ENCODE assay signal across 9 mouse cellular contexts in genomic region chr10:120735722-120736507, GRCm38 (mm10).
A peak's percentile ranks its signal among the peaks of the same experiment; 100 is the strongest.
DNase-seq lines count a peak whose midpoint lies in the region; ATAC-seq and TF ChIP-seq lines count a peak whose summit lies in the region.
"Had no signal": no experiment of that assay in that cellular context is flagged by ENCODE, and none has a peak within 500 bp of the region (broad histone marks: within the 10 kb centered on the region; RNA-seq: fewer than 3 reads in every experiment).

No protein-coding gene starts in this region.

- H3K27me3 ChIP-seq in liver, embryonic 11.5 days (replicated peaks; ENCODE audit: control insufficient read depth, insufficient read depth, low read length): no peaks in the 10 kb centered on the region; the same call in 1 of the 2 replicates
- 0 out of 2 replicates have a peak, but pooled peaks cover 5% of the 10 kb centered on the region for H3K27me3 ChIP-seq in forebrain, embryonic 14.5 days (replicated peaks; ENCODE audit: control insufficient read depth, insufficient read depth, low read length)
- no peaks in the 10 kb centered on the region for H3K27me3 ChIP-seq in limb, embryonic 14.5 days (ENCODE audit: control insufficient read depth, insufficient read depth, low read length)
- H3K27me3 ChIP-seq in stomach, embryonic 14.5 days (ENCODE audit: control insufficient read depth, insufficient read depth, low read length): no peaks in the 10 kb centered on the region

- no peak for DNase-seq in liver, embryonic 11.5 days (ENCODE audit: low spot score)
- DNase-seq in liver: no peak
- DNase-seq in forebrain, embryonic 14.5 days (ENCODE audit: low spot score): peak; percentile 21
- no peak for DNase-seq in limb, embryonic 14.5 days (ENCODE audit: low spot score)
- no peak for DNase-seq in urinary bladder, postnatal 14 days (ENCODE audit: low spot score)
- DNase-seq in thymus, postnatal 14 days: no peak
- DNase-seq in lung, postnatal 14 days: no peak

- peak overlapping the region; percentile 47 for H3K4me2 ChIP-seq in liver, embryonic 11.5 days
- peak overlapping the region; percentile 57 for H3K4me2 ChIP-seq in forebrain, embryonic 14.5 days (ENCODE audit: low read length)
- peak overlapping the region; percentile 36 for H3K4me2 ChIP-seq in limb, embryonic 14.5 days (replicated peaks; ENCODE audit: low read depth, low read length, severe bottlenecking)
- peak overlapping the region; percentile 30; the same call in 1 of the 2 replicates for H3K4me2 ChIP-seq in stomach, embryonic 14.5 days (replicated peaks; ENCODE audit: low read depth, low read length)

- H3K4me3 ChIP-seq in liver, embryonic 11.5 days (ENCODE audit: low read depth, low read length): 0 out of 2 replicates have a peak overlapping the region, but pooled peaks have one; percentile 13
- peak overlapping the region; percentile 23 for H3K4me3 ChIP-seq in forebrain, embryonic 14.5 days (ENCODE audit: low read depth, low read length)
- H3K4me3 ChIP-seq in limb, embryonic 14.5 days (replicated peaks; ENCODE audit: low read length): peak overlapping the region; percentile 11; the same call in 1 of the 2 replicates
- no peak overlapping the region for H3K4me3 ChIP-seq in stomach, embryonic 14.5 days (ENCODE audit: low read depth, low read length)
- H3K4me3 ChIP-seq: megakaryocyte, embryonic 14.5 days had no signal

- H3K9ac ChIP-seq in liver, embryonic 11.5 days (ENCODE audit: low read depth, low read length): no peak overlapping the region
- peak overlapping the region; percentile 30 for H3K9ac ChIP-seq in forebrain, embryonic 14.5 days (ENCODE audit: low read length)
- H3K9ac ChIP-seq in limb, embryonic 14.5 days (ENCODE audit: low read depth, low read length, severe bottlenecking): peak overlapping the region; percentile 34; the same call in 1 of the 2 replicates
- H3K9ac ChIP-seq in stomach, embryonic 14.5 days (replicated peaks; ENCODE audit: low read depth, low read length): no peak overlapping the region

- no peaks in the 10 kb centered on the region for H3K9me3 ChIP-seq in liver, embryonic 11.5 days (ENCODE audit: control insufficient read depth, low read length)
- H3K9me3 ChIP-seq in forebrain, embryonic 14.5 days (replicated peaks; ENCODE audit: control insufficient read depth, low read length): no peaks in the 10 kb centered on the region
- no peaks in the 10 kb centered on the region for H3K9me3 ChIP-seq in limb, embryonic 14.5 days (ENCODE audit: control insufficient read depth, low read length)
- no peaks in the 10 kb centered on the region for H3K9me3 ChIP-seq in stomach, embryonic 14.5 days (ENCODE audit: control insufficient read depth, low read depth, low read length)

- H3K27ac ChIP-seq in liver, embryonic 11.5 days (ENCODE audit: low read depth, low read length): no peak overlapping the region
- H3K27ac ChIP-seq in forebrain, embryonic 14.5 days (ENCODE audit: low read depth, low read length): no peak overlapping the region
- no peak overlapping the region for H3K27ac ChIP-seq in limb, embryonic 14.5 days (replicated peaks; ENCODE audit: low read depth, low read length)
- no peak overlapping the region for H3K27ac ChIP-seq in stomach, embryonic 14.5 days (ENCODE audit: low read length)

- H3K36me3 ChIP-seq in liver, embryonic 11.5 days (ENCODE audit: control insufficient read depth, insufficient read depth, low read length): no peaks in the 10 kb centered on the region
- H3K36me3 ChIP-seq in forebrain, embryonic 14.5 days (ENCODE audit: control insufficient read depth, insufficient read depth, low read length): no peaks in the 10 kb centered on the region
- no peaks in the 10 kb centered on the region for H3K36me3 ChIP-seq in limb, embryonic 14.5 days (ENCODE audit: control insufficient read depth, insufficient read depth, low read length)
- H3K36me3 ChIP-seq in stomach, embryonic 14.5 days (ENCODE audit: control insufficient read depth, insufficient read depth, low read length): no peaks in the 10 kb centered on the region

- WGBS in liver, embryonic 11.5 days: 9% methylated on average over 25 of the region's 25 CpGs
- WGBS in forebrain, embryonic 14.5 days: 5% methylated on average over 25 of the region's 25 CpGs
- WGBS in limb, embryonic 14.5 days: 10% methylated on average over 25 of the region's 25 CpGs
- WGBS in stomach, embryonic 14.5 days: 19% methylated on average over 25 of the region's 25 CpGs

- TF ChIP-seq POLR2A in limb, embryonic 14.5 days (IDR thresholded peaks at IDR 0.05; ENCODE audit: borderline replicate concordance, extremely low read depth, insufficient read depth, insufficient read length): no peak

- H3K4me1 ChIP-seq in liver, embryonic 11.5 days (replicated peaks; ENCODE audit: control insufficient read depth, insufficient read depth, low read length): 0 out of 2 replicates have a peak, but pooled peaks cover 2% of the 10 kb centered on the region
- H3K4me1 ChIP-seq in forebrain, embryonic 14.5 days (ENCODE audit: control insufficient read depth, insufficient read depth, low read length): peaks cover 6% of the 10 kb centered on the region
- H3K4me1 ChIP-seq in limb, embryonic 14.5 days (ENCODE audit: control insufficient read depth, insufficient read depth, low read length): peaks cover 7% of the 10 kb centered on the region; the same call in 1 of the 2 replicates
- peaks cover 4% of the 10 kb centered on the region; the same call in 1 of the 2 replicates for H3K4me1 ChIP-seq in stomach, embryonic 14.5 days (ENCODE audit: control insufficient read depth, insufficient read depth, low read length)
- H3K4me1 ChIP-seq: megakaryocyte, embryonic 14.5 days had no signal

- no peak for ATAC-seq in liver, embryonic 11.5 days (replicated peaks; ENCODE audit: low FRiP score)
- no peak for ATAC-seq in forebrain, embryonic 14.5 days
- no peak for ATAC-seq in limb, embryonic 14.5 days (ENCODE audit: low FRiP score, low read depth)
- no peak for ATAC-seq in stomach, embryonic 14.5 days (ENCODE audit: insufficient number of reproducible peaks, insufficient read depth, low FRiP score, low read depth)

Comparison
In these comparisons a context has a peak if more than half of its experiments do, and no peak if none do; other contexts are left out.
1. H3K9ac ChIP-seq: peak in forebrain, embryonic 14.5 days (single experiment) and limb, embryonic 14.5 days (single experiment); none in liver, embryonic 11.5 days (single experiment) and stomach, embryonic 14.5 days (single experiment).
2. Peak in every context shown above with its lines, with median percentiles within 50 percentile points of each other: H3K4me2 ChIP-seq.